Mouse (Mus musculus) heart, postnatal 0 days (tissue): Measurements from ENCODE around the gene Gal3st4. TPM values are rescaled to one million over a fixed set of nuclear protein-coding genes. Genes with fewer than 3 reads are reported as not detected.

Experiments used
- polyA plus RNA-seq: library from polyadenylated mRNA; unstranded; fragments of >200 nt; fragmentation: Nextera tagmentation; extraction: Ambion mirVana; gene quantifications from 2 replicates; pipeline ENCODE4 v1.2.1, GENCODE M21; 2015
- total RNA-seq: library from RNA; depleted of rRNA; stranded (reverse); fragments of >200 nt; gene quantifications from 2 replicates; pipeline ENCODE4 v1.2.3, GENCODE M21; 2014; ENCODE audit warnings: low replicate concordance; rRNA removed

Gal3st4 gene
- total and polyA plus RNA-seq, 2 experiments from 2014 or later: 0.60 TPM; not detected in 1

Other genes with a start within 250 kb of the Gal3st4 start
- not detected in 2 replicates for gene Smok3c, start 219.6 kb downstream of the Gal3st4 start, total RNA-seq
- gene Smok3c, start 219.6 kb downstream of the Gal3st4 start, polyA plus RNA-seq: not detected in 2 replicates
- gene Zkscan1, start 187.8 kb downstream of the Gal3st4 start, total RNA-seq: 10.9 and 19.1 TPM in 2 replicates
- 5.4 and 6.5 TPM in 2 replicates for gene Zkscan1, start 187.8 kb downstream of the Gal3st4 start, polyA plus RNA-seq
- 7.7 and 14.0 TPM in 2 replicates for gene Zscan21, start 155.9 kb downstream of the Gal3st4 start, total RNA-seq
- 25.0 and 25.2 TPM in 2 replicates for gene Zscan21, start 155.9 kb downstream of the Gal3st4 start, polyA plus RNA-seq
- 15.3 and 24.8 TPM in 2 replicates for gene Zfp113, start 117.1 kb downstream of the Gal3st4 start, total RNA-seq
- 8.3 and 9.3 TPM in 2 replicates for gene Zfp113, start 117.1 kb downstream of the Gal3st4 start, polyA plus RNA-seq
- 39.9 and 45.6 TPM in 2 replicates for gene Cops6, start 111.8 kb downstream of the Gal3st4 start, total RNA-seq
- 281 and 291 TPM in 2 replicates for gene Cops6, start 111.8 kb downstream of the Gal3st4 start, polyA plus RNA-seq
- 13.9 and 24.1 TPM in 2 replicates for gene Ap4m1, start 100.8 kb downstream of the Gal3st4 start, total RNA-seq
- gene Ap4m1, start 100.8 kb downstream of the Gal3st4 start, polyA plus RNA-seq: 6.1 and 6.5 TPM in 2 replicates
- gene Mcm7, start 100.4 kb downstream of the Gal3st4 start, total RNA-seq: 39.5 and 67.6 TPM in 2 replicates
- gene Mcm7, start 100.4 kb downstream of the Gal3st4 start, polyA plus RNA-seq: 33.3 and 39.9 TPM in 2 replicates
- 52.8 and 77.7 TPM in 2 replicates for gene Taf6, start 85.4 kb downstream of the Gal3st4 start, total RNA-seq
- 33.4 and 39.1 TPM in 2 replicates for gene Taf6, start 85.4 kb downstream of the Gal3st4 start, polyA plus RNA-seq
- gene Cnpy4, start 85.4 kb downstream of the Gal3st4 start, total RNA-seq: 3.6 and 4.7 TPM in 2 replicates
- 8.7 and 11.4 TPM in 2 replicates for gene Cnpy4, start 85.4 kb downstream of the Gal3st4 start, polyA plus RNA-seq
- gene Mblac1, start 78.5 kb downstream of the Gal3st4 start, total RNA-seq: 1.4 and 6.8 TPM in 2 replicates
- gene Mblac1, start 78.5 kb downstream of the Gal3st4 start, polyA plus RNA-seq: 5.1 and 5.6 TPM in 2 replicates
- 0.76 TPM in 1 of 2 replicates, not detected in the other for gene Nxpe5, start 46.9 kb downstream of the Gal3st4 start, total RNA-seq
- gene Nxpe5, start 46.9 kb downstream of the Gal3st4 start, polyA plus RNA-seq: 0.07 TPM in 1 of 2 replicates, not detected in the other
- 60.2 and 102 TPM in 2 replicates for gene Lamtor4, start 17.4 kb downstream of the Gal3st4 start, total RNA-seq
- gene Lamtor4, start 17.4 kb downstream of the Gal3st4 start, polyA plus RNA-seq: 101 and 104 TPM in 2 replicates
- gene BC037034, start 8.8 kb downstream of the Gal3st4 start, total RNA-seq: 12.0 and 13.4 TPM in 2 replicates
- gene BC037034, start 8.8 kb downstream of the Gal3st4 start, polyA plus RNA-seq: 0.96 and 1.1 TPM in 2 replicates
- gene Gm43720, start 7.1 kb upstream of the Gal3st4 start, total RNA-seq: not detected in 2 replicates
- gene Gm43720, start 7.1 kb upstream of the Gal3st4 start, polyA plus RNA-seq: 0.05 and 0.07 TPM in 2 replicates
- gene Gpc2, start 7.2 kb upstream of the Gal3st4 start, total RNA-seq: 1.1 and 6.0 TPM in 2 replicates
- 1.9 TPM in 2 replicates for gene Gpc2, start 7.2 kb upstream of the Gal3st4 start, polyA plus RNA-seq
- gene Stag3, start 7.4 kb upstream of the Gal3st4 start, total RNA-seq: 8.2 TPM in 1 of 2 replicates, not detected in the other
- 0.49 and 0.68 TPM in 2 replicates for gene Stag3, start 7.4 kb upstream of the Gal3st4 start, polyA plus RNA-seq
- gene Pvrig, start 69.1 kb upstream of the Gal3st4 start, total RNA-seq: not detected in 2 replicates
- not detected in 2 replicates for gene Pvrig, start 69.1 kb upstream of the Gal3st4 start, polyA plus RNA-seq
- 6.6 and 15.5 TPM in 2 replicates for gene Zfp157, start 168.6 kb upstream of the Gal3st4 start, total RNA-seq
- gene Zfp157, start 168.6 kb upstream of the Gal3st4 start, polyA plus RNA-seq: 13.1 and 14.4 TPM in 2 replicates